In genomic region chr2:31257096-31257495, GRCm38 (mm10) we compare ENCODE assay signal across 8 mouse cellular contexts. TPM values are rescaled to one million over a fixed set of nuclear protein-coding genes. Genes with fewer than 3 reads are reported as not detected.
DNase-seq lines count a peak whose midpoint lies in the region; ATAC-seq and TF ChIP-seq lines count a peak whose summit lies in the region.

No protein-coding gene starts in this region.

- WGBS in thymus, adult 2 months, result 21% methylated on average over 6 of the region's 6 CpGs

- H3K36me3 ChIP-seq in thymus, adult 2 months (ENCODE audit: control insufficient read depth, insufficient read depth, low read length), result no peaks in the 10 kb centered on the region

- no peaks in the 10 kb centered on the region for H3K27me3 ChIP-seq in thymus, adult 2 months (ENCODE audit: control insufficient read depth, insufficient read depth, low read length)

- TF ChIP-seq CTCF in thymus, adult 2 months (IDR thresholded peaks at IDR 0.05; ENCODE audit: borderline replicate concordance, control insufficient read depth, extremely low read depth, insufficient read depth, low read length, poor library complexity), result no peak

- H3K4me1 ChIP-seq in thymus, adult 2 months (replicated peaks; ENCODE audit: control insufficient read depth, insufficient read depth, low read length), result peaks cover 35% of the 10 kb centered on the region

- no peak for DNase-seq in cerebellum, postnatal 4 days (ENCODE audit: low spot score in 2 of 2)
- DNase-seq in thymus, adult 2 months, result peak; percentile 9
- no peak for DNase-seq in thymus, postnatal 36 days
- DNase-seq in layer of hippocampus, adult 8-10 months (ENCODE audit: low spot score in 2 of 2), result peak; percentile 68 to 77
- peak; percentile 40 for DNase-seq in right cerebral cortex, postnatal 4 days
- no peak for DNase-seq in adrenal gland, postnatal 10 days
- DNase-seq in embryo, embryonic 10 days (ENCODE audit: low spot score), result no peak

- no peak overlapping the region for H3K4me3 ChIP-seq in thymus, adult 2 months (ENCODE audit: control insufficient read depth, insufficient read depth, low read length)

- ATAC-seq in cerebellum, adult (ENCODE audit: insufficient number of reproducible peaks, low FRiP score, low TSS enrichment), result peak; percentile 46

- no peak overlapping the region; the same call in 1 of the 2 replicates for H3K27ac ChIP-seq in thymus, adult 2 months (ENCODE audit: control insufficient read depth, insufficient read depth, low read length)

- TF ChIP-seq POLR2A in thymus, adult 2 months (IDR thresholded peaks at IDR 0.05; ENCODE audit: control insufficient read depth, extremely low read depth, insufficient read depth, low read length, poor library complexity), result no peak

RNA-seq across cellular contexts. Expression of gene Ncs1, which starts 11.5 kb away (rescaled TPM):
- polyA plus RNA-seq in thymus, adult 2 months (2012; rRNA removed), result 2.4 and 2.5 TPM in 2 replicates
- 100 to 1,000 TPM; 243 to 310 (median 283) TPM for total RNA-seq in layer of hippocampus, adult 8-10 months (2022)
- total RNA-seq in adrenal gland, postnatal 10 days (2021), result 1 to 10 TPM; 4.2 to 6.8 TPM

RNA-seq across cellular contexts. Expression of gene Hmcn2, which starts 57.1 kb away (rescaled TPM):
- polyA plus RNA-seq in thymus, adult 2 months (2012; rRNA removed), result 4.8 and 5.6 TPM in 2 replicates
- total RNA-seq in layer of hippocampus, adult 8-10 months (2022), result under 1 TPM; 0.17 to 0.34 (median 0.23) TPM
- total RNA-seq in adrenal gland, postnatal 10 days (2021), result 1 to 10 TPM; 6.4 to 9.4 TPM

Comparison
In these comparisons a context has a peak if more than half of its experiments do, and no peak if none do; other contexts are left out.
1. DNase-seq: peak in thymus, adult 2 months (single experiment), layer of hippocampus, adult 8-10 months (2 of 2) and right cerebral cortex, postnatal 4 days (single experiment); none in cerebellum, postnatal 4 days (0 of 2), thymus, postnatal 36 days (0 of 2), adrenal gland, postnatal 10 days (single experiment) and embryo, embryonic 10 days (single experiment).
2. RNA of gene Ncs1, which starts 11.5 kb away (total RNA-seq): 243 to 310 TPM in layer of hippocampus, adult 8-10 months; 4.2 to 6.8 TPM in adrenal gland, postnatal 10 days; every median in the first group is over 10 times any median in the second.
3. RNA of gene Hmcn2, which starts 57.1 kb away (total RNA-seq): 6.4 to 9.4 TPM in adrenal gland, postnatal 10 days; 0.17 to 0.34 TPM in layer of hippocampus, adult 8-10 months; every median in the first group is over 4 times any median in the second.